Mouse (Mus musculus) liver, adult 2 months (tissue): ENCODE measurements around the gene Slc17a7. TPM values are rescaled to one million over a fixed set of nuclear protein-coding genes. Genes with fewer than 3 reads are reported as not detected.

ENCODE experiments used
- DNase-seq: peaks from one replicate; pipeline ENCODE4 v3.0.0-alpha.2; 2011; ENCODE audit warnings: low read depth, low spot score; ENCODE audit errors: extremely low read depth
- H3K27ac ChIP-seq: fragments of 200-500 bp; replicated peaks from 2 replicates; pipeline ENCODE4 v1.5.1; 2012; ENCODE audit warnings: low read depth, mild to moderate bottlenecking, control low read depth, inconsistent platforms, low read length; ENCODE audit not compliant: insufficient read depth
- H3K27me3 ChIP-seq: fragments of 200-500 bp; 2 replicates; pipeline ENCODE4 v1.6.1; 2012; ENCODE audit warnings: mild to moderate bottlenecking, moderate library complexity, low read length, inconsistent platforms; ENCODE audit not compliant: control insufficient read depth, insufficient read depth
- H3K36me3 ChIP-seq: fragments of 200-500 bp; 2 replicates; pipeline ENCODE4 v1.6.1; 2012; ENCODE audit warnings: low read length, inconsistent platforms; ENCODE audit not compliant: control insufficient read depth, insufficient read depth
- H3K4me1 ChIP-seq: fragments of 200-500 bp; 2 replicates; pipeline ENCODE4 v1.6.1; 2011; ENCODE audit warnings: low read length; ENCODE audit not compliant: control insufficient read depth, insufficient read depth
- H3K4me3 ChIP-seq: fragments of 200-500 bp; 2 replicates; pipeline ENCODE4 v1.5.1; 2011; ENCODE audit warnings: low read depth, mild to moderate bottlenecking, control low read depth, low read length, moderate library complexity; ENCODE audit not compliant: insufficient read depth
- H3K79me2 ChIP-seq: fragments of 200-500 bp; 2 replicates; pipeline ENCODE4 v1.6.1; 2012; ENCODE audit warnings: inconsistent platforms, mild to moderate bottlenecking, low read length, moderate library complexity; ENCODE audit not compliant: control insufficient read depth, insufficient read depth
- H3K9ac ChIP-seq: fragments of 200-500 bp; 2 replicates; pipeline ENCODE4 v1.6.1; 2012; ENCODE audit warnings: low read depth, mild to moderate bottlenecking, control low read depth, inconsistent platforms, low read length
- CTCF ChIP-seq: fragments of 200-500 bp; IDR thresholded peaks from 2 replicates; pipeline ENCODE4 v1.5.1; 2011; ENCODE audit warnings: low read depth, low read length, control low read depth
- POLR2A ChIP-seq: fragments of 200-500 bp; IDR thresholded peaks from 2 replicates; pipeline ENCODE4 v1.6.1; 2011; ENCODE audit warnings: low read length, control low read depth; ENCODE audit not compliant: insufficient read depth; ENCODE audit errors: extremely low read depth
- WGBS: fragments of 180-500 bp; shearing (Covaris S2); methylation state at CpG from one replicate; pipeline ENCODE4 v1.1.7; 2018; 5-methylcytosine and 5-hydroxymethylcytosine counted together
- polyA plus RNA-seq: library from polyadenylated mRNA; depleted of rRNA; stranded (reverse); fragments of >200 nt; gene quantifications from 2 replicates; pipeline ENCODE4 v1.2.3, GENCODE M21; 2012
- total RNA-seq: library from RNA; depleted of rRNA; stranded (reverse); fragments of >200 nt; gene quantifications from 2 replicates; pipeline ENCODE4 v1.2.3, GENCODE M21; 2014

The Slc17a7 gene
- total and polyA plus RNA-seq, 2 experiments = not detected

DNA sequence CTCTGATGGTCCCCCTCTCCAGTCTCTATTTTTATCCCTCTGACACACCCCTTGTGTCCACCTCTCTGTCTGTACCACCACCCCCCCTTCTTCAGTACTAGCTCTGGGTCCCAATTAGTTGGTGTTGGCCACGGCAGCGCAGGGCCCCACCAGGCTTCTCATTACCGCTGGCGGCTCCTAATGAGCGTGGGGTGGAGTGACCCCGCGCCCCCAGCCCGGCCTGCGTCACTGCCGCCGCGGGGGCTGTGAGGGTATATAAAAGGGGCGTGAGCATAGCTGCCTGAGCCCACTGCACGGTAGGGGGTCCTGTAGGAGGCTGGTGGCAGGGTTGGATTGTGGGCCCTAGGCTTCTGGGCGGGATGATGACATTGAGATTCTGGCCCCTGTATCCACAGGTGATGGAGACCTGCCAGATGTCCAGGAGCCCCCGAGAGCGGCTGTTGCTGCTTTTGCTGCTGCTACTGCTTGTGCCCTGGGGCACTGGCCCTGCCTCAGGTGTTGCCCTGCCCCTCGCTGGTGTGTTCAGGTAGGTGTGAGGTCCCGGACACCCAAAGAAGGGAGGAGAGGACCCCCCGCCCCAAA is 17.2 kb downstream of the Slc17a7 start, which contains the start of gene Pth2:
Gene Pth2, plus strand, starts transcription at position 100 of the 582 bp plus-strand sequence.
- Histone ChIP-seq H3K79me2 (no peaks in the 10 kb centered on the region), H3K27me3 (peaks cover 37% of the 10 kb centered on the region), H3K36me3 (no peaks in the 10 kb centered on the region), H3K27ac (no peak within 1 kb of the TSS), H3K4me1 (peaks cover 5% of the 10 kb centered on the region; the same call in 1 of the 2 replicates), H3K4me3 (no peak within 1 kb of the TSS), H3K9ac (no peak within 1 kb of the TSS)
- 34% methylated on average over 20 of the region's 20 CpGs for WGBS
- DNase-seq = no peak
- TF ChIP-seq POLR2A (no peak), CTCF (no peak)

DNA sequence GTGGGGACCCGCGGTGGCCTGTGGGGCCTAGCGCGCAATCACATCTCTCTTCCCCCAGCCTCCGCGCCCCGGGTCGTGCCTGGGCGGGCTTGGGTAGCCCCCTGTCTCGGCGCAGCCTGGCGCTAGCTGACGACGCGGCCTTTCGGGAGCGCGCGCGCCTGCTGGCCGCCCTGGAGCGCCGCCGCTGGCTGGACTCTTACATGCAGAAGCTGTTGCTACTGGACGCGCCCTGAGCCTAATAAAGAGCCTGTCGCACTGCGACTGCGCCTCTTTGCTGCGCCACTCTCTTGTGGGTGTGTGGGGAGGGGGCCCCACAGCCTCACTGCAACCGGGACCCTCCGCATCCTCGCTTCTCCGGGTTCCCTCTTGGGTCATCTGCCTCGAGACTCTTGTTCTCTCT is 17.8 kb downstream of the Slc17a7 start:
- Histone ChIP-seq H3K36me3 (no peaks in the 10 kb centered on the region), H3K4me3 (no peak overlapping the region), H3K27ac (no peak overlapping the region), H3K4me1 (peaks cover 5% of the 10 kb centered on the region; the same call in 1 of the 2 replicates), H3K79me2 (no peaks in the 10 kb centered on the region), H3K27me3 (peaks cover 31% of the 10 kb centered on the region), H3K9ac (no peak overlapping the region)
- TF ChIP-seq POLR2A (no peak), CTCF (no peak)
- no peak for DNase-seq
- 7% methylated on average over 35 of the region's 35 CpGs for WGBS

DNA sequence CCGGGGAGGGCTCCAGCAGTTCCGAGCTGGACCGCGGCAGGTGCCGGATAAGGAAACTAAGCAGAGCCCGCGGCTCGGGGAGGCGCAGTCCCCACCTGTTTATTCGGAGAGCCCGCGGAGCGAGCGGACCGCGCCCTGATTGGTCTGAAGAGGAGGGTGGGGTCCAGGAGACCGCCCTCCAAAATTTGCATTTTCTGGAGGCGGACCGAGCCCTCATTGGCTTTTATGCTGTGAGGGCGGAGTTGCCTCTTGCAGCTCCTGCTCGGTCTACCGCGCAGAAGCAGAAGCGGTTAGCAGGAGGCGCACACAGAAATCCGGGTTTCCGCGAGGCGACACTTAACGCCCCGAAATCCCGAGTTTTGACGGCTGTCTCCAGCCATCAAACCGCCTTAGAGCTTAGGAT is 18.5 kb downstream of the Slc17a7 start:
- DNase-seq = peak; percentile 79
- H3K27me3 ChIP-seq = peaks cover 27% of the 10 kb centered on the region
- peak overlapping the region; percentile 26; the same call in 1 of the 2 replicates for H3K4me3 ChIP-seq
- TF ChIP-seq CTCF (no peak), POLR2A (no peak)
- peaks cover 5% of the 10 kb centered on the region; the same call in 1 of the 2 replicates for H3K4me1 ChIP-seq
- no peaks in the 10 kb centered on the region for H3K36me3 ChIP-seq
- H3K27ac ChIP-seq = no peak overlapping the region
- H3K79me2 ChIP-seq = no peaks in the 10 kb centered on the region
- WGBS = under 1% methylated on average over 34 of the region's 34 CpGs
- no peak overlapping the region; the same call in 1 of the 2 replicates for H3K9ac ChIP-seq

GRCm38 (mm10) chr7:45182606-45183005 is 18.9 kb downstream of the Slc17a7 start:
- Histone ChIP-seq H3K27me3 (peaks cover 23% of the 10 kb centered on the region), H3K4me1 (peaks cover 5% of the 10 kb centered on the region; the same call in 1 of the 2 replicates), H3K9ac (no peak overlapping the region; the same call in 1 of the 2 replicates), H3K27ac (no peak overlapping the region), H3K36me3 (no peaks in the 10 kb centered on the region), H3K4me3 (no peak overlapping the region), H3K79me2 (no peaks in the 10 kb centered on the region)
- no peak for TF ChIP-seq POLR2A
- no peak for TF ChIP-seq CTCF
- WGBS = 12% methylated on average over 11 of the region's 11 CpGs
- DNase-seq = no peak

DNA sequence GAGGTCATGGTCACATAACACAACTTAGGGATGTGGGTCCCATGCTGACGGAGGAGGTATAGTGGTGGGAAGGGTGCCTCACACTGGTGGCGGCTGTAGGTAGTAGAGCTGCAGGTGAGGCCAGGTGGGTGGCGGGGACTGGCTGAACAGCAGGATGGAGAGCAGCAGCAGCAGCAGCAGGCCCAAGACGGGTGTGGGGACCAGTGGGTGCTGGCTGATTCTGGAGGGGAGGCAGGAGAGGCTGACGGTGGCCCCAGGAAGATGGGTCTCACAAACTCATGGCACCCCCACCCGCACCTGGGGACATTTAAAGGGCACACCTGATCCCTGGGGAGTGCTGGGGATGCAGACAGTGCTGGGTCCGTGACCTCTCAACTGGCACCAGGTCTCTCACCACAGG is 19.9 kb downstream of the Slc17a7 start:
- Histone ChIP-seq H3K27ac (no peak overlapping the region), H3K9ac (no peak overlapping the region), H3K4me3 (no peak overlapping the region), H3K36me3 (no peaks in the 10 kb centered on the region), H3K4me1 (peaks cover 5% of the 10 kb centered on the region; the same call in 1 of the 2 replicates), H3K27me3 (peaks cover 20% of the 10 kb centered on the region), H3K79me2 (no peaks in the 10 kb centered on the region)
- DNase-seq = no peak
- TF ChIP-seq CTCF (no peak), POLR2A (no peak)
- WGBS = 72% methylated on average over 7 of the region's 7 CpGs

DNA sequence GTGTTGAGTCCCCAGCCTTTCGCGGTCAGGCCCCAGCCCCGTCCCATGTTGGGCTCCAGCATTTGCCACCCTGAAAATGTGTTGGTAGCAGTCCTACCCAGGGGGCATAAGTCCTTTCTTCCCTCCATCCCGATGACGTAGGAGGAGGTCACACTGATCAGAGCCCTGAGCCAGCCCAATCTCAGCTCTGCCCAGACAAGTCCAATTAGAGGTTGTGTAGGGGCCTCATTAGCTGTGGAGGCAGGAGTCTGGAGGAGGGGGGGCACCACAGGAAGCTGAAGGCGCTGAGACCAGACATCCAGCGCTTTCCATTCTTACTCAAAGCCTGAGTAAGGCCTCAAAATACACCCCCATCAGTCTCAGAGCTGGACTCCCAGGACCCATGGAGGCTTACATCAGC is 22.2 kb downstream of the Slc17a7 start:
- DNase-seq = no peak
- H3K27ac ChIP-seq = no peak overlapping the region
- no peak overlapping the region for H3K4me3 ChIP-seq
- no peak for TF ChIP-seq POLR2A
- WGBS = 70% methylated on average over 7 of the region's 7 CpGs
- H3K79me2 ChIP-seq = no peaks in the 10 kb centered on the region
- peaks cover 5% of the 10 kb centered on the region; the same call in 1 of the 2 replicates for H3K4me1 ChIP-seq
- no peaks in the 10 kb centered on the region for H3K36me3 ChIP-seq
- peaks cover 23% of the 10 kb centered on the region for H3K27me3 ChIP-seq
- no peak overlapping the region for H3K9ac ChIP-seq
